12 mouse cellular contexts compared by ENCODE assay signal in the genomic region with DNA sequence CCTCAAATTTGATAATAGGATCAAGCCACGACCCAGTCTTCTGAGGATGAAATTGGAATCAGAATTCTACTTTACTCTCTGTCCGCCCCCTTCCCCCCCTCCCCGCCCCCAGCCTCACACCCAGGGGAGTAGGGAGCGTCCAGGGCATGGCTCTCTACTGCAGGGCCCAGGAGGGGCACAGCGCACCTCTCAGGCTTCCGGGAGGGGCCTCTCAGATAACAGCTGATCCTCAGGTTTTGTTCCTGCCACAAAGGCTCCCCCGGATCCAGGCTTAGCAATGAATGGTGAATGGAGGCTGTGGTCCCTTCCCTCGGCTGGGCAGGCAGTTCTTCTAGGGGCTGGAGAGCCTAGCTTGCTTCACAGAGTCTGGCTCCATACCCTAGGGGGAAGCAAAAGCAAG.
"Had no signal": no experiment of that assay in that cellular context is flagged by ENCODE, and none has a peak within 500 bp of the region (broad histone marks: within the 10 kb centered on the region; RNA-seq: fewer than 3 reads in every experiment).

No protein-coding gene starts in this region.

- H3K9ac ChIP-seq: limb, embryonic 13.5 days; liver, embryonic 15.5 days; stomach, embryonic 15.5 days had no signal

- H3K9me3 ChIP-seq: limb, embryonic 13.5 days; liver, embryonic 15.5 days; stomach, embryonic 15.5 days had no signal

- H3K4me2 ChIP-seq: limb, embryonic 13.5 days; liver, embryonic 15.5 days; stomach, embryonic 15.5 days had no signal

- H3K4me3 ChIP-seq: limb, embryonic 13.5 days; liver, embryonic 15.5 days; stomach, embryonic 15.5 days had no signal

- H3K27ac ChIP-seq: kidney, postnatal 0 days; limb, embryonic 13.5 days; liver, embryonic 15.5 days; stomach, embryonic 15.5 days had no signal

- ATAC-seq: midbrain, embryonic 16.5 days had no signal

- DNase-seq: kidney, adult 11 months; kidney, adult 9 months; left cerebral cortex, postnatal 4 days; lung, postnatal 36 days; right cerebral cortex, postnatal 14 days; thymus, adult 2 months; thymus, postnatal 36 days had no signal

- H3K36me3 ChIP-seq: limb, embryonic 13.5 days; liver, embryonic 15.5 days; stomach, embryonic 15.5 days had no signal
